In the genomic region with DNA sequence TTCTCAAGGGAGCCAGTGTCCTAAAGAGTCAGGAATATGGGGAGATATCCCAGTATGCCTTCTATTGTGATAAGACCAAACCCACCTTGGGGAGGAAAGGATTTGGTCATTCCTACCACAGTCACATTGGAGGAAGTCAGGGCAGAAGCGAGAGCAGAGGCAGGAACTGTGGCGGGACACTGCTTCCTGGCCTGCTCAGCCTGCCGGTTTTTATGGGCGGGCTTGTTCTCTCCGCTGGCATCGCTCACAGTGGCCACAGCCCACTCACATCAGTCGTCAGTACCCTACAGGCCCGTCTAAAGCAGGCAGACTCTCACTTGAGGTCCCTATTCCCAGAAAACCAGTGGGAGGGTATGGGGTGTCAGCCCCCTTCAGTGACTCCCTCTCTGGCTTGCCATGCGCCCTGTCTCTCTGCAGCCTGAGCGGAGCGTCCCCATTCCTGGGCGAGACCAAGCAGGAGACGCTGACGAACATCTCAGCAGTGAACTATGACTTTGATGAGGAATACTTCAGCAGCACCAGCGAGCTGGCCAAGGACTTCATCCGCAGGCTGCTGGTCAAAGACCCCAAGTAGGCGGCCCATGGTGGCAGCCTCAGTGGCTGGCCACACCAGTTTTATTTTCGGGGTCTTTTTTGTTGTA, we compare ENCODE assay signal across 8 mouse cellular contexts. TPM values are rescaled to one million over a fixed set of nuclear protein-coding genes. Genes with fewer than 3 reads are reported as not detected.
DNase-seq lines count a peak whose midpoint lies in the region; ATAC-seq and TF ChIP-seq lines count a peak whose summit lies in the region.

No protein-coding gene starts in this region.

- no peak for TF ChIP-seq CTCF in lung, embryonic 14.5 days (IDR thresholded peaks at IDR 0.05; ENCODE audit: low read depth)

- ATAC-seq in lung, embryonic 14.5 days (ENCODE audit: insufficient read depth) = no peak
- ATAC-seq in forebrain, embryonic 16.5 days = no peak
- no peak for ATAC-seq in kidney, embryonic 15.5 days (replicated peaks; ENCODE audit: low FRiP score)
- ATAC-seq in midbrain, embryonic 16.5 days = no peak

- peaks cover 46% of the 10 kb centered on the region for H3K36me3 ChIP-seq in lung, embryonic 14.5 days (ENCODE audit: insufficient read depth)
- H3K36me3 ChIP-seq in forebrain, embryonic 16.5 days (ENCODE audit: control insufficient read depth, insufficient read depth) = 0 out of 2 replicates have a peak, but pooled peaks cover 2% of the 10 kb centered on the region
- H3K36me3 ChIP-seq in kidney, embryonic 15.5 days = peaks cover 40% of the 10 kb centered on the region
- peaks cover 19% of the 10 kb centered on the region for H3K36me3 ChIP-seq in midbrain, embryonic 16.5 days (ENCODE audit: control insufficient read depth, insufficient read depth, low read length)

- WGBS in lung, embryonic 14.5 days = 76% methylated on average over 18 of the region's 18 CpGs
- 91% methylated on average over 18 of the region's 18 CpGs for WGBS in forebrain, embryonic 16.5 days
- 78% methylated on average over 18 of the region's 18 CpGs for WGBS in kidney, embryonic 15.5 days
- WGBS in midbrain, embryonic 16.5 days = 90% methylated on average over 18 of the region's 18 CpGs

- no peaks in the 10 kb centered on the region for H3K9me3 ChIP-seq in lung, embryonic 14.5 days (ENCODE audit: low read depth, low read length)
- no peaks in the 10 kb centered on the region for H3K9me3 ChIP-seq in forebrain, embryonic 16.5 days (ENCODE audit: control insufficient read depth, low read length)
- no peaks in the 10 kb centered on the region for H3K9me3 ChIP-seq in kidney, embryonic 15.5 days (replicated peaks)
- H3K9me3 ChIP-seq in midbrain, embryonic 16.5 days (replicated peaks; ENCODE audit: control insufficient read depth, low read length, poor library complexity, severe bottlenecking) = no peaks in the 10 kb centered on the region

- peak overlapping the region; percentile 92; the same call in 1 of the 2 replicates for H3K4me2 ChIP-seq in lung, embryonic 14.5 days
- H3K4me2 ChIP-seq in forebrain, embryonic 16.5 days (ENCODE audit: low read length) = peak overlapping the region; percentile 78
- H3K4me2 ChIP-seq in kidney, embryonic 15.5 days = peak overlapping the region; percentile 92
- no peak overlapping the region for H3K4me2 ChIP-seq in midbrain, embryonic 16.5 days (ENCODE audit: low read length)

- H3K27ac ChIP-seq in lung, embryonic 14.5 days (ENCODE audit: low read depth) = peak overlapping the region; percentile 90
- no peak overlapping the region for H3K27ac ChIP-seq in forebrain, embryonic 16.5 days (ENCODE audit: low read length)
- H3K27ac ChIP-seq in kidney, embryonic 15.5 days = peak overlapping the region; percentile 93
- peak overlapping the region; percentile 96; the same call in 1 of the 2 replicates for H3K27ac ChIP-seq in midbrain, embryonic 16.5 days (ENCODE audit: low read length)

- peak overlapping the region; percentile 53 for H3K4me3 ChIP-seq in lung, embryonic 14.5 days (ENCODE audit: low read depth, low read length)
- no peak overlapping the region for H3K4me3 ChIP-seq in forebrain, embryonic 16.5 days (replicated peaks; ENCODE audit: low read length)
- peak overlapping the region; percentile 68; the same call in 1 of the 2 replicates for H3K4me3 ChIP-seq in kidney, embryonic 15.5 days (replicated peaks)
- no peak overlapping the region for H3K4me3 ChIP-seq in midbrain, embryonic 16.5 days (ENCODE audit: low read depth, low read length)

- H3K9ac ChIP-seq in lung, embryonic 14.5 days = no peak overlapping the region
- no peak overlapping the region; the same call in 1 of the 2 replicates for H3K9ac ChIP-seq in forebrain, embryonic 16.5 days (replicated peaks; ENCODE audit: low read depth, low read length)
- H3K9ac ChIP-seq in kidney, embryonic 15.5 days = no peak overlapping the region
- H3K9ac ChIP-seq in midbrain, embryonic 16.5 days (ENCODE audit: low read depth, low read length) = 0 out of 2 replicates have a peak overlapping the region, but pooled peaks have one; percentile 6

- 0 out of 2 replicates have a peak, but pooled peaks cover 4% of the 10 kb centered on the region for H3K4me1 ChIP-seq in lung, embryonic 14.5 days (ENCODE audit: insufficient read depth)
- peaks cover 12% of the 10 kb centered on the region for H3K4me1 ChIP-seq in forebrain, embryonic 16.5 days (replicated peaks; ENCODE audit: control insufficient read depth, insufficient read depth, low read length)
- H3K4me1 ChIP-seq in kidney, embryonic 15.5 days = peaks cover 38% of the 10 kb centered on the region
- peaks cover 21% of the 10 kb centered on the region for H3K4me1 ChIP-seq in midbrain, embryonic 16.5 days (ENCODE audit: control insufficient read depth, insufficient read depth, low read length)

- H3K27me3 ChIP-seq in lung, embryonic 14.5 days (ENCODE audit: insufficient read depth, low read length) = peaks cover 30% of the 10 kb centered on the region
- H3K27me3 ChIP-seq in forebrain, embryonic 16.5 days (replicated peaks; ENCODE audit: control insufficient read depth, insufficient read depth, low read length) = peaks cover 26% of the 10 kb centered on the region
- peaks cover 34% of the 10 kb centered on the region for H3K27me3 ChIP-seq in kidney, embryonic 15.5 days
- H3K27me3 ChIP-seq in midbrain, embryonic 16.5 days (ENCODE audit: control insufficient read depth, insufficient read depth, low read depth, low read length) = peaks cover 16% of the 10 kb centered on the region

- peak; percentile 32 for DNase-seq in lung, embryonic 14.5 days
- no peak for DNase-seq in lung, postnatal 14 days
- DNase-seq in layer of hippocampus, adult 9-10 months (ENCODE audit: low spot score) = no peak
- DNase-seq in spleen, adult 18-20 months = no peak
- DNase-seq in retina, postnatal 1 day = no peak

RNA-seq across cellular contexts. Expression of gene 4930442H23Rik, which starts 7.8 kb away (rescaled TPM):
- polyA plus RNA-seq in lung, embryonic 14.5 days (2014; fragmentation: Nextera tagmentation; extraction: Ambion mirVana) = not detected in 2 replicates
- polyA plus RNA-seq in forebrain, embryonic 16.5 days (2015; fragmentation: Nextera tagmentation; extraction: Ambion mirVana) = not detected in 2 replicates
- not detected in 2 replicates for polyA plus RNA-seq in kidney, embryonic 15.5 days (2015; fragmentation: Nextera tagmentation; extraction: Ambion mirVana)
- polyA plus RNA-seq in midbrain, embryonic 16.5 days (2015; fragmentation: Nextera tagmentation; extraction: Ambion mirVana) = not detected in 2 replicates

RNA-seq across cellular contexts. Expression of gene Dapk3, which starts 8.7 kb away (rescaled TPM):
- polyA plus RNA-seq in lung, embryonic 14.5 days (2014; fragmentation: Nextera tagmentation; extraction: Ambion mirVana) = 52.6 and 55.8 TPM in 2 replicates
- 55.1 and 56.9 TPM in 2 replicates for polyA plus RNA-seq in forebrain, embryonic 16.5 days (2015; fragmentation: Nextera tagmentation; extraction: Ambion mirVana)
- 41.0 and 47.9 TPM in 2 replicates for polyA plus RNA-seq in kidney, embryonic 15.5 days (2015; fragmentation: Nextera tagmentation; extraction: Ambion mirVana)
- 52.5 and 58.3 TPM in 2 replicates for polyA plus RNA-seq in midbrain, embryonic 16.5 days (2015; fragmentation: Nextera tagmentation; extraction: Ambion mirVana)

RNA-seq across cellular contexts. Expression of gene Nmrk2, which starts 10.4 kb away (rescaled TPM):
- polyA plus RNA-seq in lung, embryonic 14.5 days (2014; fragmentation: Nextera tagmentation; extraction: Ambion mirVana) = 0.23 TPM in 1 of 2 replicates, not detected in the other
- 0.11 TPM in 1 of 2 replicates, not detected in the other for polyA plus RNA-seq in forebrain, embryonic 16.5 days (2015; fragmentation: Nextera tagmentation; extraction: Ambion mirVana)
- 0.18 TPM in 1 of 2 replicates, not detected in the other for polyA plus RNA-seq in kidney, embryonic 15.5 days (2015; fragmentation: Nextera tagmentation; extraction: Ambion mirVana)
- 0.19 TPM in 1 of 2 replicates, not detected in the other for polyA plus RNA-seq in midbrain, embryonic 16.5 days (2015; fragmentation: Nextera tagmentation; extraction: Ambion mirVana)

RNA-seq across cellular contexts. Expression of gene Eef2, which starts 15.0 kb away (rescaled TPM):
- polyA plus RNA-seq in lung, embryonic 14.5 days (2014; fragmentation: Nextera tagmentation; extraction: Ambion mirVana) = 481 and 493 TPM in 2 replicates
- polyA plus RNA-seq in forebrain, embryonic 16.5 days (2015; fragmentation: Nextera tagmentation; extraction: Ambion mirVana) = 652 and 674 TPM in 2 replicates
- 563 and 597 TPM in 2 replicates for polyA plus RNA-seq in kidney, embryonic 15.5 days (2015; fragmentation: Nextera tagmentation; extraction: Ambion mirVana)
- 535 and 543 TPM in 2 replicates for polyA plus RNA-seq in midbrain, embryonic 16.5 days (2015; fragmentation: Nextera tagmentation; extraction: Ambion mirVana)

RNA-seq across cellular contexts. Expression of gene Pias4, which starts 23.7 kb away (rescaled TPM):
- polyA plus RNA-seq in lung, embryonic 14.5 days (2014; fragmentation: Nextera tagmentation; extraction: Ambion mirVana) = 38.7 and 47.9 TPM in 2 replicates
- 48.5 and 62.7 TPM in 2 replicates for polyA plus RNA-seq in forebrain, embryonic 16.5 days (2015; fragmentation: Nextera tagmentation; extraction: Ambion mirVana)
- 48.6 and 51.2 TPM in 2 replicates for polyA plus RNA-seq in kidney, embryonic 15.5 days (2015; fragmentation: Nextera tagmentation; extraction: Ambion mirVana)
- polyA plus RNA-seq in midbrain, embryonic 16.5 days (2015; fragmentation: Nextera tagmentation; extraction: Ambion mirVana) = 49.7 and 52.2 TPM in 2 replicates

Comparison
In these comparisons a context has a peak if more than half of its experiments do, and no peak if none do; other contexts are left out.
1. H3K4me3 ChIP-seq: peak in lung, embryonic 14.5 days (single experiment) and kidney, embryonic 15.5 days (single experiment); none in forebrain, embryonic 16.5 days (single experiment) and midbrain, embryonic 16.5 days (single experiment).